Mouse (Mus musculus): ENCODE measurements around the gene Epb41l4b. TPM values are rescaled to one million over a fixed set of nuclear protein-coding genes. Genes with fewer than 3 reads are reported as not detected.

Epb41l4b gene
- total RNA-seq, 2 experiments from 2014 or later = 12.1 to 15.0 TPM

- DNase-seq (ENCODE audit: extremely low spot score in 1 of 2, low spot score in 2 of 2) = no peak
- intact Hi-C loops (cut with DNase I) = no loop called here
Measured at GRCm38 (mm10) chr4:57120563-57120962, 22.7 kb downstream of the Epb41l4b start.

GRCm38 (mm10) chr4:57119976-57120375, 23.3 kb downstream of the Epb41l4b start:
- no peak for DNase-seq (ENCODE audit: extremely low spot score in 1 of 2, low spot score in 2 of 2)
- intact Hi-C loops (cut with DNase I) = no loop called here

GRCm38 (mm10) chr4:57118883-57119282, 24.4 kb downstream of the Epb41l4b start:
- intact Hi-C loops (cut with DNase I) = no loop called here
- DNase-seq (ENCODE audit: extremely low spot score in 1 of 2, low spot score in 2 of 2) = no peak

- intact Hi-C loops (cut with DNase I) = no loop called here
- no peak for DNase-seq (ENCODE audit: extremely low spot score in 1 of 2, low spot score in 2 of 2)
Measured at GRCm38 (mm10) chr4:57116278-57116677, 27.0 kb downstream of the Epb41l4b start.

GRCm38 (mm10) chr4:57114617-57115592, 28.3 kb downstream of the Epb41l4b start:
- intact Hi-C loops (cut with DNase I) = no loop called here
- DNase-seq (ENCODE audit: extremely low spot score in 1 of 2, low spot score in 2 of 2) = no peak

GRCm38 (mm10) chr4:57113472-57114216, 29.6 kb downstream of the Epb41l4b start:
- DNase-seq (ENCODE audit: extremely low spot score in 1 of 2, low spot score in 2 of 2) = no peak

GRCm38 (mm10) chr4:57111992-57112540, 31.2 kb downstream of the Epb41l4b start:
- DNase-seq (ENCODE audit: extremely low spot score in 1 of 2, low spot score in 2 of 2) = no peak

More at GRCm38 (mm10) chr4:57113472-57114216, 29.6 kb downstream of the Epb41l4b start:
- intact Hi-C loops (cut with DNase I) = no loop called here

GRCm38 (mm10) chr4:57111411-57111810, 31.8 kb downstream of the Epb41l4b start:
- no peak for DNase-seq (ENCODE audit: extremely low spot score in 1 of 2, low spot score in 2 of 2)
- intact Hi-C loops (cut with DNase I) = no loop called here

More at GRCm38 (mm10) chr4:57111992-57112540, 31.2 kb downstream of the Epb41l4b start:
- intact Hi-C loops (cut with DNase I) = no loop called here

- intact Hi-C loops (cut with DNase I) = no loop called here
- no peak for DNase-seq (ENCODE audit: extremely low spot score in 1 of 2, low spot score in 2 of 2)
Measured at GRCm38 (mm10) chr4:57109543-57109942, 33.7 kb downstream of the Epb41l4b start.

GRCm38 (mm10) chr4:57105339-57105738, 37.9 kb downstream of the Epb41l4b start:
- DNase-seq (ENCODE audit: extremely low spot score in 1 of 2, low spot score in 2 of 2) = no peak
- intact Hi-C loops (cut with DNase I) = no loop called here

- DNase-seq (ENCODE audit: extremely low spot score in 1 of 2, low spot score in 2 of 2) = no peak
- intact Hi-C loops (cut with DNase I) = no loop called here
Measured at GRCm38 (mm10) chr4:57103830-57104229, 39.4 kb downstream of the Epb41l4b start.

- no peak for DNase-seq (ENCODE audit: extremely low spot score in 1 of 2, low spot score in 2 of 2)
- intact Hi-C loops (cut with DNase I) = no loop called here
Measured at GRCm38 (mm10) chr4:57101095-57101494, 42.1 kb downstream of the Epb41l4b start.

- DNase-seq (ENCODE audit: extremely low spot score in 1 of 2, low spot score in 2 of 2) = no peak
Measured at GRCm38 (mm10) chr4:57097411-57097810, 45.8 kb downstream of the Epb41l4b start.

GRCm38 (mm10) chr4:57095569-57095968, 47.7 kb downstream of the Epb41l4b start:
- intact Hi-C loops (cut with DNase I) = no loop called here
- peak in 1 of 2 experiments; percentile 22 for DNase-seq (ENCODE audit: extremely low spot score in 1 of 2, low spot score in 2 of 2)

More at GRCm38 (mm10) chr4:57097411-57097810, 45.8 kb downstream of the Epb41l4b start:
- intact Hi-C loops (cut with DNase I) = no loop called here

- DNase-seq (ENCODE audit: extremely low spot score in 1 of 2, low spot score in 2 of 2) = no peak
- intact Hi-C loops (cut with DNase I) = no loop called here
Measured at GRCm38 (mm10) chr4:57091363-57091762, 51.9 kb downstream of the Epb41l4b start.

GRCm38 (mm10) chr4:57088301-57088700, 54.9 kb downstream of the Epb41l4b start:
- intact Hi-C loops (cut with DNase I) = no loop called here
- no peak for DNase-seq (ENCODE audit: extremely low spot score in 1 of 2, low spot score in 2 of 2)

GRCm38 (mm10) chr4:57085750-57086400, 57.4 kb downstream of the Epb41l4b start:
- intact Hi-C loops (cut with DNase I) = no loop called here
- DNase-seq (ENCODE audit: extremely low spot score in 1 of 2, low spot score in 2 of 2) = no peak

GRCm38 (mm10) chr4:57083653-57084052, 59.6 kb downstream of the Epb41l4b start:
- no peak for DNase-seq (ENCODE audit: extremely low spot score in 1 of 2, low spot score in 2 of 2)
- intact Hi-C loops (cut with DNase I) = no loop called here

All from left cerebral cortex, postnatal 10 days (tissue).